In the genomic region with DNA sequence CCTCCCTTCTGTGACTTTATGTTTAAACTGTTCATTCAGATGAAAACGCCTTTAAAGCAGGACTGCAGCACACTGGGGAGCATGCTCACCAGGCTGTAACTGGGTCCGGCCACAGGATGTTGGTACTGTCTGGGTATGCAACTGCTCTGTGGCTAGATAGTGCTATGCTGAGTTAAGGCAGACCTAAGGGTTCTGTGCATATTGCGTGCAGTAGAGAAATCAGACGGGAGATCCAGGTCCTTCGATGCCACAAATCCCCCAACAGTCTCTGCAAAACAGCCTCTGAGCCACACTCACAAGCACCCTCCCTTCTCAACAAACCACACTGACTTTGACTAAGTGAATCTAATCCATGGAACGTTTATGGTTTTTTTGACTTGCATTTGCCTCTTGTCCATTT, we compare ENCODE assay signal across 15 mouse cellular contexts.
"Had no signal": no experiment of that assay in that cellular context is flagged by ENCODE, and none has a peak within 500 bp of the region (broad histone marks: within the 10 kb centered on the region; RNA-seq: fewer than 3 reads in every experiment).

No protein-coding gene starts in this region.

- H3K27me3 ChIP-seq: intestine, embryonic 15.5 days; limb, embryonic 13.5 days; liver, embryonic 13.5 days; midbrain, embryonic 15.5 days; neural tube, embryonic 12.5 days; neural tube, embryonic 15.5 days; stomach, embryonic 15.5 days had no signal

- DNase-seq: kidney, adult 18-20 months; kidney, adult 9 months; liver, embryonic 13.5 days; lung, embryonic 14.5 days; right cerebral cortex, postnatal 25 days; thymus, postnatal 25 days had no signal

- H3K27ac ChIP-seq: intestine, embryonic 15.5 days; kidney, postnatal 0 days; limb, embryonic 10.5 days; limb, embryonic 13.5 days; liver, embryonic 13.5 days; midbrain, embryonic 12.5 days; midbrain, embryonic 15.5 days; neural tube, embryonic 12.5 days; neural tube, embryonic 15.5 days; stomach, embryonic 15.5 days had no signal

- H3K4me1 ChIP-seq: limb, embryonic 13.5 days; midbrain, embryonic 12.5 days; midbrain, embryonic 15.5 days; neural tube, embryonic 12.5 days; neural tube, embryonic 15.5 days had no signal

- ATAC-seq: intestine, embryonic 15.5 days; midbrain, embryonic 15.5 days had no signal

- H3K4me3 ChIP-seq: intestine, embryonic 15.5 days; limb, embryonic 10.5 days; limb, embryonic 13.5 days; liver, embryonic 13.5 days; midbrain, embryonic 12.5 days; midbrain, embryonic 15.5 days; neural tube, embryonic 12.5 days; neural tube, embryonic 15.5 days; stomach, embryonic 15.5 days had no signal

- H3K9me3 ChIP-seq: intestine, embryonic 15.5 days; limb, embryonic 10.5 days; limb, embryonic 13.5 days; liver, embryonic 13.5 days; midbrain, embryonic 12.5 days; midbrain, embryonic 15.5 days; neural tube, embryonic 12.5 days; neural tube, embryonic 15.5 days; stomach, embryonic 15.5 days had no signal

- H3K36me3 ChIP-seq: intestine, embryonic 15.5 days; limb, embryonic 10.5 days; limb, embryonic 13.5 days; liver, embryonic 13.5 days; midbrain, embryonic 12.5 days; midbrain, embryonic 15.5 days; neural tube, embryonic 12.5 days; neural tube, embryonic 15.5 days; stomach, embryonic 15.5 days had no signal
